Mouse (Mus musculus): ENCODE data around the gene Sox10. TPM values are rescaled to one million over a fixed set of nuclear protein-coding genes. Genes with fewer than 3 reads are reported as not detected.
A peak's percentile ranks its signal among the peaks of the same experiment; 100 is the strongest.

The Sox10 gene
- polyA plus RNA-seq, 1 experiment = 11.3 TPM

- TF ChIP-seq POLR2A (IDR thresholded peaks at IDR 0.05; ENCODE audit: borderline replicate concordance, extremely low read depth, insufficient read depth, insufficient read length, poor library complexity, severe bottlenecking) (no peak), CTCF (IDR thresholded peaks at IDR 0.05; ENCODE audit: borderline replicate concordance, extremely low read depth, insufficient read depth, insufficient read length) (no peak)
- DNase-seq (ENCODE audit: low read depth) = peak; percentile 37
Measured at GRCm38 (mm10) chr15:79152709-79153108, 12.3 kb downstream of the Sox10 start.

- peak; percentile 79 for DNase-seq (ENCODE audit: low read depth)
- TF ChIP-seq CTCF (IDR thresholded peaks at IDR 0.05; ENCODE audit: borderline replicate concordance, extremely low read depth, insufficient read depth, insufficient read length) (no peak), POLR2A (IDR thresholded peaks at IDR 0.05; ENCODE audit: borderline replicate concordance, extremely low read depth, insufficient read depth, insufficient read length, poor library complexity, severe bottlenecking) (no peak)
Measured at GRCm38 (mm10) chr15:79151881-79152280, 13.2 kb downstream of the Sox10 start.

- TF ChIP-seq CTCF (IDR thresholded peaks at IDR 0.05; ENCODE audit: borderline replicate concordance, extremely low read depth, insufficient read depth, insufficient read length) (peak; percentile 92), POLR2A (IDR thresholded peaks at IDR 0.05; ENCODE audit: borderline replicate concordance, extremely low read depth, insufficient read depth, insufficient read length, poor library complexity, severe bottlenecking) (no peak)
- DNase-seq (ENCODE audit: low read depth) = peak; percentile 85
Measured at GRCm38 (mm10) chr15:79148533-79148932, 16.5 kb downstream of the Sox10 start.

- no peak for DNase-seq (ENCODE audit: low read depth)
- no peak for TF ChIP-seq POLR2A (IDR thresholded peaks at IDR 0.05; ENCODE audit: borderline replicate concordance, extremely low read depth, insufficient read depth, insufficient read length, poor library complexity, severe bottlenecking)
- no peak for TF ChIP-seq CTCF (IDR thresholded peaks at IDR 0.05; ENCODE audit: borderline replicate concordance, extremely low read depth, insufficient read depth, insufficient read length)
Measured at GRCm38 (mm10) chr15:79145522-79145921, 19.5 kb downstream of the Sox10 start.

- no peak for DNase-seq (ENCODE audit: low read depth)
- TF ChIP-seq POLR2A (IDR thresholded peaks at IDR 0.05; ENCODE audit: borderline replicate concordance, extremely low read depth, insufficient read depth, insufficient read length, poor library complexity, severe bottlenecking) = no peak
- no peak for TF ChIP-seq CTCF (IDR thresholded peaks at IDR 0.05; ENCODE audit: borderline replicate concordance, extremely low read depth, insufficient read depth, insufficient read length)
Measured at GRCm38 (mm10) chr15:79144021-79144420, 21.0 kb downstream of the Sox10 start.

GRCm38 (mm10) chr15:79143316-79143715, 21.7 kb downstream of the Sox10 start:
- no peak for TF ChIP-seq CTCF (IDR thresholded peaks at IDR 0.05; ENCODE audit: borderline replicate concordance, extremely low read depth, insufficient read depth, insufficient read length)
- no peak for TF ChIP-seq POLR2A (IDR thresholded peaks at IDR 0.05; ENCODE audit: borderline replicate concordance, extremely low read depth, insufficient read depth, insufficient read length, poor library complexity, severe bottlenecking)
- no peak for DNase-seq (ENCODE audit: low read depth)

GRCm38 (mm10) chr15:79141566-79141917, 23.5 kb downstream of the Sox10 start:
- no peak for TF ChIP-seq POLR2A (IDR thresholded peaks at IDR 0.05; ENCODE audit: borderline replicate concordance, extremely low read depth, insufficient read depth, insufficient read length, poor library complexity, severe bottlenecking)
- no peak for TF ChIP-seq CTCF (IDR thresholded peaks at IDR 0.05; ENCODE audit: borderline replicate concordance, extremely low read depth, insufficient read depth, insufficient read length)
- DNase-seq (ENCODE audit: low read depth) = no peak

GRCm38 (mm10) chr15:79140866-79141565, 24.0 kb downstream of the Sox10 start, which contains the start of the genes Polr2f and 1700088E04Rik:
Polr2f (plus strand) TSS chr15:79141009.
1700088E04Rik (minus strand) TSS chr15:79141253.
- peak; percentile 98 for DNase-seq (ENCODE audit: low read depth)
- TF ChIP-seq CTCF (IDR thresholded peaks at IDR 0.05; ENCODE audit: borderline replicate concordance, extremely low read depth, insufficient read depth, insufficient read length) (no peak), POLR2A (IDR thresholded peaks at IDR 0.05; ENCODE audit: borderline replicate concordance, extremely low read depth, insufficient read depth, insufficient read length, poor library complexity, severe bottlenecking) (peak; percentile 66; the same call in 1 of the 2 replicates)

- TF ChIP-seq CTCF (IDR thresholded peaks at IDR 0.05; ENCODE audit: borderline replicate concordance, extremely low read depth, insufficient read depth, insufficient read length) (peak; percentile 38; the same call in 1 of the 2 replicates), POLR2A (IDR thresholded peaks at IDR 0.05; ENCODE audit: borderline replicate concordance, extremely low read depth, insufficient read depth, insufficient read length, poor library complexity, severe bottlenecking) (no peak)
- no peak for DNase-seq (ENCODE audit: low read depth)
Measured at GRCm38 (mm10) chr15:79139640-79140039, 25.4 kb downstream of the Sox10 start.

- TF ChIP-seq CTCF (IDR thresholded peaks at IDR 0.05; ENCODE audit: borderline replicate concordance, extremely low read depth, insufficient read depth, insufficient read length) = no peak
- TF ChIP-seq POLR2A (IDR thresholded peaks at IDR 0.05; ENCODE audit: borderline replicate concordance, extremely low read depth, insufficient read depth, insufficient read length, poor library complexity, severe bottlenecking) = no peak
- DNase-seq (ENCODE audit: low read depth) = no peak
Measured at GRCm38 (mm10) chr15:79135783-79136575, 29.1 kb downstream of the Sox10 start.

GRCm38 (mm10) chr15:79135332-79135731, 29.7 kb downstream of the Sox10 start:
- TF ChIP-seq POLR2A (IDR thresholded peaks at IDR 0.05; ENCODE audit: borderline replicate concordance, extremely low read depth, insufficient read depth, insufficient read length, poor library complexity, severe bottlenecking) = no peak
- TF ChIP-seq CTCF (IDR thresholded peaks at IDR 0.05; ENCODE audit: borderline replicate concordance, extremely low read depth, insufficient read depth, insufficient read length) = no peak
- no peak for DNase-seq (ENCODE audit: low read depth)
